Mouse (Mus musculus) liver, adult 2 months (tissue): ENCODE results near the gene Kif19a.

Source experiments
- CTCF ChIP-seq: fragments of 200-500 bp; IDR thresholded peaks from 2 replicates; pipeline ENCODE4 v1.5.1; 2011; ENCODE audit warnings: low read depth, low read length, control low read depth
- POLR2A ChIP-seq: fragments of 200-500 bp; IDR thresholded peaks from 2 replicates; pipeline ENCODE4 v1.6.1; 2011; ENCODE audit warnings: low read length, control low read depth; ENCODE audit not compliant: insufficient read depth; ENCODE audit errors: extremely low read depth

GRCm38 (mm10) chr11:114797981-114798380 lies 32.8 kb downstream of the Kif19a start:
- TF ChIP-seq CTCF (no peak), POLR2A (no peak)
